Mouse (Mus musculus) megakaryocyte, adult 5-6 weeks (primary cell): ENCODE measurements at regions not wholly inside any gene's neighbourhood (a gene's known extent, or its start where the extent isn't known, plus 50 kb on each side); places are given as distances from the start of the nearest gene placed in this dataset.

Experiments used
- ATAC-seq: 2 replicates; pipeline ENCODE4 v1.8.0; 2016; ENCODE audit warnings: mild to moderate bottlenecking, inconsistent platforms; ENCODE audit not compliant: poor library complexity, severe bottlenecking

DNA sequence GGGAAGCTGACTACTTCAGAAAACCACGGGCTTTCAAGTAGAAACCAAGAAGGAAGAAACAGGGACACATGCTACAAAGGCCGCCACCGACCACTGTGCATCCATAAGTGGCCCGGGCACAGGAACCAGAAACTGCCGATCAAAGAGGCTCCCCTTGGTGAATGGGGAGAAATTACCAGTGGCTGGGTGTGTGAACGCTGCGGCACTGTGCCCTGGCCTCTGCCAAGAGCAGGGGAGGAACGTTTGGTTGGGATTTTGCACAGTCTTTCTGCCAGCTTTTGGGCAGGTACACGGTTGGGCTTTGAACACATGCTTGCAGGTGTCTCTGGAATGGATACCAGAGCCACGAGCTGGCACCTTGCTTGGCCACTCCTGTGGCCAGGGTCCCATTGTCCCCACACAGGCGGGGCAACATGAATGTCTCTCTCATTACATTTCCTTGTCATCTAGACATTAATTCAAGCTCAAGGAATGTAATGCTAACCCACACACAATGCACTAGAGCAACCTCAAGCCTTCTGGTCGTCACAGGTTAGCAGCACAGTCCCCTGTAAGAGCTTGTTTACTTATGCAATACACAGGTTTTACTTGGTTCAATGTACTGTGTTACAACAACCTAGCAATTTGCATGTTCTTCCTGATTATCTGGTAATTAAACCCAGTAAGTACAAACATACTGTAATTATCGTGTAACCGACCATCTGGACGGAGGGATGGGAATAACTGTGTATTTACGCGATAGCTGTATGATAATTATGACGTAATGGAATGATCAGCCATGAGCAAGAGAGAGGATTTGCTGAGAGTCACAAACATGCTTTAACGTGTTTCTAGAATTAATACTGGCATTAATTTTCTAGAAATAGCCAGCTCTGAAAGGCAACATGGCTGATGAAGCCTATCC, 90.9 kb upstream of the Sall1 start:
- ATAC-seq: no peak

DNA sequence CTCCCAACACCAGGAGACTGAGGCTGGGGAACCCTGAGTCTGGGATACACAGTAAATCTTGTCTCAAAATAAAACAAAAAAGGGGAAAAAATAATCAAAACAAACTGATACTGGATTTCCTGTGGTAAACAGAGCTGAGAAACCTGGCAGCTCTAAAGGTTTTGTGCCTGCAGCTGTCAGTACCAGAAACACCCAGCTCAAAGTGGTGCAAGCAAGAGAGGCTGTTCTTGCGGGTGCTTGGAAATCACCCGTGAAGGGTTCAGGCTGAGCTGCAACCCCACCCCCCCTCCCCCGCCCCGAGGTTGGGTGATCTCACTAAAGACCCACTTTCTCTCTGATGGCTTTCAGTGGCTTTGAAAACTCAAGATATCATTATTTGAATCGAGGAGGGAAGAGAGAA, 90.1 kb upstream of the Sall1 start:
- no peak for ATAC-seq

- ATAC-seq: no peak
Observed at GRCm38 (mm10) chr8:89121051-89121450, 77.1 kb upstream of the Sall1 start.

DNA sequence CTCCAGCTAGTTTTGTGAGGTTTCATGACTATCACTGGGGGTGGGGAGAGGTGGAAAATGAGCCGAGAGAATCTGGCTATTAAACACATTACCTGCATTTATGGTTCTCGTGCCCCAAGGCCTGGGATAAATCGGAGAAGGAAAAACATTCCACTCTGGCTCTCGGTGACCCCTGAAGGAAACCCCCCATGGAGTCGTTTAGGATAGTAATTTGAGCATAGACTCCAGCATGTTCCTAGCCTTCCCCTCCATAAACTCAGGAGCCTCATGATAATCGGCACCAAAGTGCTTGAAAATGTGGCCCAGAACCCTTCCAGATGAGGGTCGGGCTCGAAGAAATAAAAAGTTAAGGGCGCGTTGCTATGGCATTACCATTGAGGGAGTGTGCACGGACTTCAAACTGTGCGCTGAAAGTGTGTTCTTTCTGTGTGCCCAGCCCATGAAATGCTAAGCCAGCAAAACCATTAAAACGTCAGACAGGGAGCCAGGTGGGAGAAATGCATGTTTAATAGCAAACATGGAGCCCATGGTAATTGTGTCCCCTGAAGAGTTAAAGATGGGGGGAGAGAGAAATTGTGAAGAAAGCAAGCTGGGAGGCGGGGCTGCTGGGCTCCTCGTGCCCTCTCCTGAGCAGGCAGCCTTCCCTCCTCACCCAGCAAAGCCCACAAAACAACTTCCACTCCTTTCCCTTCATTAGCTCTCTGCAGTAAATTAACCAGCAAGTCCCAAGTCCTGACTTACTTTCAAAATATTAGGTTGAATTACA, 64.1 kb upstream of the Sall1 start:
- ATAC-seq: no peak

DNA sequence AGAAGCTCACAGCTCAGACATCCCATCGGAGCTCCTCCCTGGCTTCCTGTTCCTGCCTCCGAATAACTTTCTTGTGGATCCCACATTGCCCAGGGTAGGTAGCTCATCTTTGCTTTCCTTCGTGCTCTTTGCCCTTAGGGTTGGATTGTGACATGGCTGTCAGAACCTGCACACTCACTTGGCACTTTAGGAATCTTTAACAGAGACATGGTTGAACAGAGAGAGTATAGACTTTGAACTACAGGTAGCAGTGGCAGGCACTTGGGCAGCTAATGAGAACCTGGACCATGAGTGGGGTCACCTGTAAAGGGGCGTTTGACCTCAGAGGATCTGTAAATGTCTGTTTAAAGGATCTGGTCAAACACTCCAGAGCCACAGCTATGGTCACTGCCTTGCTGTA, 62.4 kb upstream of the Sall1 start:
- no peak for ATAC-seq

GRCm38 (mm10) chr8:89097396-89097795, 53.4 kb upstream of the Sall1 start:
- no peak for ATAC-seq
